Mouse (Mus musculus) megakaryocyte, embryonic 14.5 days (primary cell): ENCODE measurements around the gene Olfr1347. TPM values are rescaled to one million over a fixed set of nuclear protein-coding genes. Genes with fewer than 3 reads are reported as not detected.
"Not testable (repeated sequence)": the region's sequence is repeated elsewhere in the genome, so short reads cannot be mapped to it uniquely, and the experiment has no call there.

Experiments used
- H3K27me3 ChIP-seq: replicated peaks from 2 replicates; pipeline ENCODE3; 2012; ENCODE audit warnings: inconsistent platforms
- H3K36me3 ChIP-seq: replicated peaks from 2 replicates; pipeline ENCODE3; 2012; ENCODE audit warnings: low read length, inconsistent platforms, mixed read lengths
- H3K4me1 ChIP-seq: 2 replicates; pipeline ENCODE4 v1.6.1; 2012; ENCODE audit warnings: inconsistent platforms
- H3K4me3 ChIP-seq: replicated peaks from 2 replicates; pipeline ENCODE3; 2012; ENCODE audit warnings: moderate library complexity, mild to moderate bottlenecking, inconsistent platforms
- H3K9me3 ChIP-seq: 2 replicates; pipeline ENCODE4 v1.6.1; 2012; ENCODE audit warnings: inconsistent platforms
- FLI1 ChIP-seq: IDR thresholded peaks from 2 replicates; pipeline ENCODE4 v1.6.1; 2012; ENCODE audit warnings: low read length, inconsistent platforms, mixed read lengths
- GATA1 ChIP-seq: IDR thresholded peaks from 3 replicates; pipeline ENCODE4 v1.6.1; 2012; ENCODE audit warnings: mixed read lengths, low read length, inconsistent platforms, borderline replicate concordance
- polyA plus RNA-seq: library from polyadenylated mRNA; stranded (reverse); fragments of >175 nt; gene quantifications from 2 replicates; pipeline ENCODE4 v1.2.3, GENCODE M21; 2012; ENCODE audit warnings: low replicate concordance; ENCODE audit not compliant: insufficient read depth

Olfr1347 gene
- not detected in 2 replicates for polyA plus RNA-seq

DNA sequence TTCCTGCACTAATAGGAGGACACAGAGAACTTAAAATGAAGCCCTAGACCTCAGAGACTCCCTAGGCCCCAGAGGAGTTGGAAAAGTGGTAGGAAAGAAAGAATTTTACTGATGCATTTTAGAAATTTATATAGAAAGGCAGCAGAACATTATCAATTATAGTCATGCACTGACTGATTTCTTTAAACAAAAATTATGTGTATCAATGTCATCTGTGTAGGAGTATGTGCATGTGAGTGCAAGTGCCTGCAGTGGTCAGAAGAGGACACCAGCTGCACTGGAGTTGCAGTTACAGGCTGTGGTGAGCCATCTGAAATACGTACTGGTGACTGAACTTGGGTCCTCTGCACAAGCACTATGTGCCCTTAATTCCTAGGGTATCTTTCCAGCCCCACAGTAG is at the start of gene Olfr1347:
Olfr1347 (minus strand) TSS at position 101 of the 400 bp plus-strand sequence.
- Histone ChIP-seq H3K27me3 (no peaks in the 10 kb centered on the region), H3K4me3 (no peak within 1 kb of the TSS), H3K4me1 (no peaks in the 10 kb centered on the region), H3K36me3 (no peaks in the 10 kb centered on the region), H3K9me3 (peaks cover 10% of the 10 kb centered on the region)
- no peak for TF ChIP-seq FLI1

DNA sequence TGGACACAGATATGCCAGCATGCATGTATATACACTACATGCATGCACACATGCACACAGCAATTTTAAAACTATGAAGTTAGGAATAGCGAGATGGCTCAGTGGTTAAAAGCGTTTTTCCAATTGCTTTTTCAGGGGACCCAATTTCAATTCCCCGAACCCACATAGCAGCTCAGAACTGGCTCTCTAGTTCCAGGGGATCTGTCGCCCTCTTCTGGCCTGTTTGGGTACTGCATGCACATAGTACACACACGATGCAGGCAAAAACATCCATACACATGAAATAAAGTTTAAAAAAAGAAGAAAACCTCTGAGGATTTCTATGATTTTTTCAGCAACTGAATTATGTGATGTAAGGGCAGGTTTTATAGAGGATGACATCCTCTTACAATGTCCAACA is 26.6 kb upstream of the Olfr1347 start:
- H3K9me3 ChIP-seq = peaks cover 28% of the 10 kb centered on the region
- H3K4me3 ChIP-seq = no peak overlapping the region
- H3K4me1 ChIP-seq = no peaks in the 10 kb centered on the region
- no peaks in the 10 kb centered on the region for H3K36me3 ChIP-seq
- no peak for TF ChIP-seq FLI1
- TF ChIP-seq GATA1 = no peak
- H3K27me3 ChIP-seq = no peaks in the 10 kb centered on the region

GRCm38 (mm10) chr7:6525001-6525400 is 25.4 kb upstream of the Olfr1347 start:
- no peaks in the 10 kb centered on the region for H3K36me3 ChIP-seq
- no peaks in the 10 kb centered on the region for H3K27me3 ChIP-seq
- no peak overlapping the region for H3K4me3 ChIP-seq
- no peak for TF ChIP-seq GATA1
- TF ChIP-seq FLI1 = no peak
- no peaks in the 10 kb centered on the region for H3K4me1 ChIP-seq
- peaks cover 27% of the 10 kb centered on the region for H3K9me3 ChIP-seq

DNA sequence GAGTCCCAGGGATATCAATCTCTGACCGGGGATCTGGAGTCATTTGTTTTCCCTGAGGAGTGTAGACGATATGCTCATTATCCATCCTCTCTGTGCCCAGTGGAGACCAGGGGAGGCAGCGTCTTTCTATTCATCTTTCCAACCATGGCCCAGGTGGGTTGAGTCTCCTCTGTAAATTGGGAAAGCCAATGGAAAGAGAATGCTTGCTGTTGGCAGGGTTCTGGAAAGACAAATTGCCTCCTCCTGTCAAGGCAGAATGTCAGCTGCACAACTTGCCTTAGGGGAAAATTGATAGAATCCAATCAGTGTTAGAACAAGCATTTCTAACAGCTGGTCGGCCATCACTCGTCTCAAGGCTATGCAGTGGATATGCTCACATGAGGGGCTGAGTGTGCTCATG is 23.3 kb upstream of the Olfr1347 start, which contains the start of gene Olfr1349:
Olfr1349 (minus strand) TSS at position 101 of the 400 bp plus-strand sequence.
- H3K9me3 ChIP-seq = peaks cover 35% of the 10 kb centered on the region
- H3K36me3 ChIP-seq = no peaks in the 10 kb centered on the region
- no peaks in the 10 kb centered on the region for H3K27me3 ChIP-seq
- TF ChIP-seq FLI1 = no peak
- TF ChIP-seq GATA1 = no peak
- no peaks in the 10 kb centered on the region for H3K4me1 ChIP-seq
- no peak within 1 kb of the TSS for H3K4me3 ChIP-seq

- Histone ChIP-seq H3K4me1 (no peaks in the 10 kb centered on the region), H3K36me3 (no peaks in the 10 kb centered on the region), H3K4me3 (no peak overlapping the region), H3K9me3 (peaks cover 33% of the 10 kb centered on the region), H3K27me3 (no peaks in the 10 kb centered on the region)
- TF ChIP-seq GATA1 (no peak), FLI1 (no peak)
Measured at GRCm38 (mm10) chr7:6521666-6522065, 22.1 kb upstream of the Olfr1347 start.

- Histone ChIP-seq H3K9me3 (peaks cover 5% of the 10 kb centered on the region; the same call in 1 of the 2 replicates), H3K27me3 (no peaks in the 10 kb centered on the region), H3K36me3 (no peaks in the 10 kb centered on the region), H3K4me1 (no peaks in the 10 kb centered on the region), H3K4me3 (no peak within 1 kb of the TSS)
- TF ChIP-seq FLI1 (no peak), GATA1 (no peak)
Measured at GRCm38 (mm10) chr7:6508648-6509047, 9.1 kb upstream of the Olfr1347 start, which contains the start of gene Olfr1348. Olfr1348 (minus strand) TSS chr7:6508748.

GRCm38 (mm10) chr7:6486841-6487240 is 12.7 kb downstream of the Olfr1347 start, which contains the start of gene Olfr5:
Olfr5 (minus strand) TSS chr7:6486941.
- peaks cover 7% of the 10 kb centered on the region; the same call in 1 of the 2 replicates for H3K9me3 ChIP-seq
- H3K4me1 ChIP-seq = no peaks in the 10 kb centered on the region
- no peaks in the 10 kb centered on the region for H3K27me3 ChIP-seq
- no peak within 1 kb of the TSS for H3K4me3 ChIP-seq
- no peaks in the 10 kb centered on the region for H3K36me3 ChIP-seq
- TF ChIP-seq GATA1 (no peak), FLI1 (no peak)

- not testable (repeated sequence) for H3K36me3 ChIP-seq, H3K4me3 ChIP-seq, H3K27me3 ChIP-seq, H3K4me1 ChIP-seq
- peaks cover 12% of the 10 kb centered on the region for H3K9me3 ChIP-seq
Measured at GRCm38 (mm10) chr7:6477633-6478032, 21.9 kb downstream of the Olfr1347 start.

GRCm38 (mm10) chr7:6466951-6467350 is 32.6 kb downstream of the Olfr1347 start, which contains the start of gene Olfr1346:
Olfr1346 (plus strand) TSS chr7:6467101.
- Histone ChIP-seq H3K27me3 (no peaks in the 10 kb centered on the region), H3K4me1 (no peaks in the 10 kb centered on the region), H3K4me3 (no peak within 1 kb of the TSS), H3K9me3 (no peaks in the 10 kb centered on the region), H3K36me3 (no peaks in the 10 kb centered on the region)
- TF ChIP-seq GATA1 = no peak
- no peak for TF ChIP-seq FLI1

DNA sequence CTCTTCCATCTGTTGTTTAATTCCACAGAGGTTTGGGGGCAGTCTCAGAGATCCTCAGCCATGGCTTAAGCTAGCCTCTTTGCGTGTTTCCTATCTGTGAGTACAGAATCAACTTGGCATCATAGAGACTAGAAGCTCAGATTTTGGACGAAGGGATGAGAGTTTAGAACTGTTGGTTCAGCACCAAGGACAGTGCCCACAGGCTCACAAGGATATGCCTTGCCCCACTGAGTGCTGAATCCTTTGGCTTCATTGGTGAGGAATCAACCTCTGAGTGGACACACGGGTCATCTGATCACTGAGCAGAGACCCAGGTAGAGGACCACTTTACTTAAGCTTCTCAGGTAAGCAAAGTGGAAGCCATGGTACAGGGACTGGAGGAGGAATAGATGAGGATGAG is 43.2 kb downstream of the Olfr1347 start:
- TF ChIP-seq FLI1 (no peak), GATA1 (no peak)
- Histone ChIP-seq H3K4me3 (no peak overlapping the region), H3K27me3 (no peaks in the 10 kb centered on the region), H3K9me3 (peaks cover 7% of the 10 kb centered on the region; the same call in 1 of the 2 replicates), H3K4me1 (no peaks in the 10 kb centered on the region), H3K36me3 (no peaks in the 10 kb centered on the region)

DNA sequence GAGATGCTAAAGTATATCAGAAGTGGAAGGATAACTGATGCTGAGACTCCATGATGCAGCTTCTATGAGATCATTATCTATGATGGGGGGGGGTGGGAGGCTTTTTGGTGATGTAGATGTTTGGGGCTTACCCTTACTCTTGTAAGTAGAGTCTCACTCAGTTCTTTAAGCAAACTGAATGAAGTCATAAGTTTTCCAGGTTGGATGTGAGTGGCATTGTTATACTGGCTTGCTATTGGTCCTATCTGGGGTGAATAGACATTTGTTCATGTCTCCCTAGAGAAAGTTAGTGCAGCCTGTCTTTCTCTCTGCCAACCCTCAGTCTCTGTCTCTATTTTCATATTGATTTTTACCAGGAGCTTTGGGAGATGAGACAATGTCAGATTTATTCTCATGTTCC is 43.7 kb downstream of the Olfr1347 start, which contains the start of gene Olfr1336:
Olfr1336 (plus strand) TSS at position 301 of the 400 bp plus-strand sequence.
- Histone ChIP-seq H3K4me3 (no peak within 1 kb of the TSS), H3K27me3 (no peaks in the 10 kb centered on the region), H3K4me1 (no peaks in the 10 kb centered on the region), H3K9me3 (peaks cover 3% of the 10 kb centered on the region; the same call in 1 of the 2 replicates), H3K36me3 (no peaks in the 10 kb centered on the region)
- TF ChIP-seq FLI1 (no peak), GATA1 (no peak)
